Mouse (Mus musculus): ENCODE results near the gene Rnf152. TPM values are rescaled to one million over a fixed set of nuclear protein-coding genes. Genes with fewer than 3 reads are reported as not detected.
A peak's percentile ranks its signal among the peaks of the same experiment; 100 is the strongest.

Rnf152 gene
- 2.4 and 2.8 TPM in 2 replicates for polyA plus RNA-seq (2014; fragmentation: Nextera tagmentation; extraction: Ambion mirVana)

GRCm38 (mm10) chr1:105356291-105357011 is at the start of gene Rnf152:
Gene Rnf152 (minus strand): TSS chr1:105356710.
- under 1% methylated on average over 57 of the region's 58 CpGs for WGBS
- H3K9me3 ChIP-seq (ENCODE audit: control insufficient read depth, low read length) = no peaks in the 10 kb centered on the region
- H3K27ac ChIP-seq (ENCODE audit: low read depth, low read length) = no peak within 1 kb of the TSS; the same call in 1 of the 2 replicates
- peak; percentile 82 for ATAC-seq (ENCODE audit: low FRiP score)
- no peaks in the 10 kb centered on the region for H3K36me3 ChIP-seq (ENCODE audit: control insufficient read depth, insufficient read depth, low read length)
- H3K4me3 ChIP-seq (ENCODE audit: low read depth, low read length) = peak within 1 kb of the TSS; percentile 72
- peak within 1 kb of the TSS; percentile 88 for H3K4me2 ChIP-seq
- no peaks in the 10 kb centered on the region; the same call in 1 of the 2 replicates for H3K4me1 ChIP-seq (ENCODE audit: control insufficient read depth, insufficient read depth, low read length)
- DNase-seq (ENCODE audit: low spot score, missing footprints) = peak; percentile 97
- H3K9ac ChIP-seq (ENCODE audit: low read length) = peak within 1 kb of the TSS; percentile 80
- H3K27me3 ChIP-seq (ENCODE audit: control insufficient read depth, insufficient read depth, low read length) = peaks cover 4% of the 10 kb centered on the region; the same call in 1 of the 2 replicates

DNA sequence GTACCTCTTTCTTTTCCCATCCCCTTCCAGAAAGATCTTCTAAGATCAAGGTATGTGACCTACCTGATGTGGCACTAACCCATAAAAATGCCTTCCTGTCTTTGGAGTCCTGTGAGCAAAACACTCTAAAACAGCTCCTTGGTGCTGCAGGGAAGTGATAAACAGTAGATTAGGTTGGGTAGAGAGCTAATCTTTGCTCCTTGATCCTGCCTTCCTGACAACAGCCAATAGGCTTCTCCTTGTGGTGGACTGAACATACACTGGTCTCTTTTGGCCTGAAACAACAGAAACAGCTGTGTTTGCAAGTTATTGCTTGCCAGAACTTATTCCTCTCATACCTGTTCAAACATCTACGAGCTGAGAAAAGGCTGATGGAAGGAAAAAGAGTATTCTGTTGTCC is 46.3 kb upstream of the Rnf152 start:
- H3K27me3 ChIP-seq (ENCODE audit: control insufficient read depth, insufficient read depth, low read length) = no peaks in the 10 kb centered on the region
- H3K4me3 ChIP-seq (ENCODE audit: low read depth, low read length) = no peak overlapping the region
- WGBS = 78% methylated on average over 1 of the region's 1 CpGs
- H3K27ac ChIP-seq (ENCODE audit: low read depth, low read length) = no peak overlapping the region
- H3K36me3 ChIP-seq (ENCODE audit: control insufficient read depth, insufficient read depth, low read length) = no peaks in the 10 kb centered on the region
- H3K9me3 ChIP-seq (ENCODE audit: control insufficient read depth, low read length) = no peaks in the 10 kb centered on the region
- H3K9ac ChIP-seq (ENCODE audit: low read length) = no peak overlapping the region
- ATAC-seq (ENCODE audit: low FRiP score) (no peak), DNase-seq (ENCODE audit: low spot score, missing footprints) (no peak)
- H3K4me1 ChIP-seq (ENCODE audit: control insufficient read depth, insufficient read depth, low read length) = no peaks in the 10 kb centered on the region
- H3K4me2 ChIP-seq = no peak overlapping the region

DNA sequence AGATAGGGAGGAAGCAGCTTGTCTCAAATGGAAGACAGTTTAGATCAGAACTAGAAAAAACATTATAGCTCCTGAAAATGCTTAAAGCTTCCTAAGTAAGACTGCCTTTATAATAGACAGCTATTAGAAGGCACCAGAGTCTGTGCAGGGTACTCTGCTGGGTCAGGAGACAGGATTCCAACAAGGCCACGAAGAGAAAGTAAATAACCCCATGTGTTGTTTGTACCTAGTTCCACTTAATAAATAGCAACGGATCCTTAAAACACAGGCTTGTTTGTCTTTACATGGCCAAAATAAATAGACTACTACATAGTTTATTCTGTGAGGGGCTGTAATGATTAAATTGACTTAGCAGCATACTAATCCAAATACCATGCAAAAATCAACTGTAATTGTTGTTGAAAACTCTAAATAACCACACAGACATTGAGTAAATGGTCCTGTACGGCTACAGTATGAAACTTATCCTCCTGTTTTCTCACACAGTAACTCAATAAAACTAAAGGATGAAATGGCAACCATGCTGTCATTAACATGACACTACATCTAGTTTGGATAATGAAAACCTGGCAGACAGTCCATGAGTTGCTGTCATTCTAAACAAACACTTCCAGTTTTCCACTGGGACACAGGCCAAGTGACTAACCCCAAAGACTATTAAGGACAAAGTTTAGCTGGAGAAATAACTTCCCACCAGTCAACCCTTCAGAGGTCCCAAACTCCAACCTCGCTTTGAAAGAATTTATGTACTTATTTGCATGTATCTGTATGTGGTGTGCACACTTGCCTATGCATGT is 27.8 kb upstream of the Rnf152 start:
- Histone ChIP-seq H3K4me2 (no peak overlapping the region), H3K27ac (ENCODE audit: low read depth, low read length) (no peak overlapping the region), H3K9ac (ENCODE audit: low read length) (no peak overlapping the region), H3K27me3 (ENCODE audit: control insufficient read depth, insufficient read depth, low read length) (no peaks in the 10 kb centered on the region), H3K9me3 (ENCODE audit: control insufficient read depth, low read length) (no peaks in the 10 kb centered on the region), H3K36me3 (ENCODE audit: control insufficient read depth, insufficient read depth, low read length) (no peaks in the 10 kb centered on the region), H3K4me1 (ENCODE audit: control insufficient read depth, insufficient read depth, low read length) (no peaks in the 10 kb centered on the region), H3K4me3 (ENCODE audit: low read depth, low read length) (no peak overlapping the region)
- 82% methylated on average over 4 of the region's 4 CpGs for WGBS
- no peak for ATAC-seq (ENCODE audit: low FRiP score)
- DNase-seq (ENCODE audit: low spot score, missing footprints) = no peak

- Histone ChIP-seq H3K36me3 (ENCODE audit: control insufficient read depth, insufficient read depth, low read length) (no peaks in the 10 kb centered on the region), H3K27me3 (ENCODE audit: control insufficient read depth, insufficient read depth, low read length) (no peaks in the 10 kb centered on the region), H3K27ac (ENCODE audit: low read depth, low read length) (no peak overlapping the region), H3K9me3 (ENCODE audit: control insufficient read depth, low read length) (no peaks in the 10 kb centered on the region), H3K9ac (ENCODE audit: low read length) (no peak overlapping the region), H3K4me2 (no peak overlapping the region), H3K4me1 (ENCODE audit: control insufficient read depth, insufficient read depth, low read length) (no peaks in the 10 kb centered on the region), H3K4me3 (ENCODE audit: low read depth, low read length) (no peak overlapping the region)
- no peak for ATAC-seq (ENCODE audit: low FRiP score)
- DNase-seq (ENCODE audit: low spot score, missing footprints) = no peak
These were observed 21.0 kb upstream of the Rnf152 start for GRCm38 (mm10) chr1:105377546-105377945.

GRCm38 (mm10) chr1:105374618-105375017 is 18.1 kb upstream of the Rnf152 start:
- no peaks in the 10 kb centered on the region for H3K27me3 ChIP-seq (ENCODE audit: control insufficient read depth, insufficient read depth, low read length)
- no peaks in the 10 kb centered on the region for H3K4me1 ChIP-seq (ENCODE audit: control insufficient read depth, insufficient read depth, low read length)
- 89% methylated on average over 4 of the region's 4 CpGs for WGBS
- H3K4me2 ChIP-seq = no peak overlapping the region
- no peaks in the 10 kb centered on the region for H3K9me3 ChIP-seq (ENCODE audit: control insufficient read depth, low read length)
- H3K9ac ChIP-seq (ENCODE audit: low read length) = no peak overlapping the region
- H3K36me3 ChIP-seq (ENCODE audit: control insufficient read depth, insufficient read depth, low read length) = no peaks in the 10 kb centered on the region
- DNase-seq (ENCODE audit: low spot score, missing footprints) (no peak), ATAC-seq (ENCODE audit: low FRiP score) (no peak)
- no peak overlapping the region for H3K27ac ChIP-seq (ENCODE audit: low read depth, low read length)
- no peak overlapping the region for H3K4me3 ChIP-seq (ENCODE audit: low read depth, low read length)

DNA sequence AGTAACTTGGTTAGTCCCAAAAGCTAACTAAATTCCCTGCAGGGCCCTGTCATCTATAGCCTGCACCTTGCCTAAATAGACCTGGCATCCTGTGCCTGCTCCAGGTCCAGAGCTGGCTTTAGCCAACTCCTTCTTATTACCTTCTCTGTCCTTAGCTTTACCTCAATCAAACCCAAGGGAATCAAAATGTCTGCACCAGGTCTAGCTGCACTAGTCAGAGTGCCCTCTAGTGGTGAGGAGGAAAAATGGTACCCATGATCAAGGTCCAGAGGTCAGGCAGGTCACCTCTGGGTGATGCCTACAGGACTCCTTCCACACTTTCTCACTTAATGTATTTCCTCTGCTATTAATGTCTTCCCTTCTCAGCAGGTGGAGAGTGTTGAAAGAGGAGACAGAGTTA is 6.2 kb upstream of the Rnf152 start:
- ATAC-seq (ENCODE audit: low FRiP score) (no peak), DNase-seq (ENCODE audit: low spot score, missing footprints) (no peak)
- H3K27ac ChIP-seq (ENCODE audit: low read depth, low read length) = no peak overlapping the region

DNA sequence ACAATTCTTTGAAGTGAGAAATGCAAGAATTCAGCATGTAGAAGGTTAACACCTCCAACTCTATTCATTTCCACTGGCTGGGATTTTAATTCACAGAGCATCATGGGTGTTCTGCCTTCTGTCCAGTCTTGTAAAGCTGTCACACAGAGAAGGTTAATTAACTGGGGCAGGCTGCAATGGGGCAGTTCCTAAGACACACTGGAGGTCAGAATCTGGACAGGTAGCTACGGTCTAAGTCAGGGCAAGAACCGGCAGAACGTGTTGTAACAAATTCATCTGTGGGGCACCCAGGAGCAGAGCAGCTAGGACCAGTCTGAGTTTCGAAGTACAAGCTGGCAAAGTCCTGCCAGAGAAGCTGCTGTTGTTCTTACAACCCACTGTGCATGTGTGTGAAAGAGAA is 2.4 kb upstream of the Rnf152 start:
- 63% methylated on average over 4 of the region's 4 CpGs for WGBS

More for the DNA sequence above, 6.2 kb upstream of the Rnf152 start:
- Histone ChIP-seq H3K27me3 (ENCODE audit: control insufficient read depth, insufficient read depth, low read length) (no peaks in the 10 kb centered on the region), H3K4me1 (ENCODE audit: control insufficient read depth, insufficient read depth, low read length) (no peaks in the 10 kb centered on the region), H3K9ac (ENCODE audit: low read length) (no peak overlapping the region), H3K4me2 (no peak overlapping the region), H3K9me3 (ENCODE audit: control insufficient read depth, low read length) (no peaks in the 10 kb centered on the region), H3K4me3 (ENCODE audit: low read depth, low read length) (no peak overlapping the region), H3K36me3 (ENCODE audit: control insufficient read depth, insufficient read depth, low read length) (no peaks in the 10 kb centered on the region)

DNA sequence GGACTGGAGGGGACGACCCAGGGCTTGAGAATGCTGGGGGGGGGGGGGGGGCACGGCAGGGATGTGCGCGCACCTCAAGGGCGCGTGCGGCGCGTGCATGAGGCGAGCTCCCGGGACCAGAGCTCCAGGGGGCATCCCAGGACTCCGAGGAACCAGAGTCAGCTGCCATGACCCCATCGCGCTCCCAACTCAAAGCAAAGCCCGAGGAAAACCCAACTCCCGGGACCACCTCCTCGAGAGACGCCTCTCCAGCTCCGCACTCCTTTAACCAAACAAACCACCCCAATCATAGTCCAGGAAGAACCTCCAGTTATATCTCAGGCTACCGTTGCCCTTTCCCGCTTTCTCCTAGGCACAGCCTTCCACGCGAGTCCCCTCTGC is 610 bp downstream of the Rnf152 start:
- Histone ChIP-seq H3K4me2 (peak overlapping the region; percentile 88), H3K4me3 (ENCODE audit: low read depth, low read length) (peak overlapping the region; percentile 72), H3K4me1 (ENCODE audit: control insufficient read depth, insufficient read depth, low read length) (no peaks in the 10 kb centered on the region; the same call in 1 of the 2 replicates), H3K9me3 (ENCODE audit: control insufficient read depth, low read length) (no peaks in the 10 kb centered on the region), H3K27ac (ENCODE audit: low read depth, low read length) (no peak overlapping the region; the same call in 1 of the 2 replicates), H3K36me3 (ENCODE audit: control insufficient read depth, insufficient read depth, low read length) (no peaks in the 10 kb centered on the region), H3K9ac (ENCODE audit: low read length) (peak overlapping the region; percentile 80), H3K27me3 (ENCODE audit: control insufficient read depth, insufficient read depth, low read length) (peaks cover 4% of the 10 kb centered on the region; the same call in 1 of the 2 replicates)
- DNase-seq (ENCODE audit: low spot score, missing footprints) (no peak), ATAC-seq (ENCODE audit: low FRiP score) (peak; percentile 70)
- WGBS = 1% methylated on average over 20 of the region's 23 CpGs

More for the DNA sequence above, 2.4 kb upstream of the Rnf152 start:
- no peak overlapping the region for H3K4me2 ChIP-seq
- no peaks in the 10 kb centered on the region for H3K9me3 ChIP-seq (ENCODE audit: control insufficient read depth, low read length)
- no peak overlapping the region for H3K4me3 ChIP-seq (ENCODE audit: low read depth, low read length)
- no peak overlapping the region for H3K27ac ChIP-seq (ENCODE audit: low read depth, low read length)
- H3K36me3 ChIP-seq (ENCODE audit: control insufficient read depth, insufficient read depth, low read length) = no peaks in the 10 kb centered on the region
- no peaks in the 10 kb centered on the region; the same call in 1 of the 2 replicates for H3K4me1 ChIP-seq (ENCODE audit: control insufficient read depth, insufficient read depth, low read length)
- H3K9ac ChIP-seq (ENCODE audit: low read length) = no peak overlapping the region
- peaks cover 4% of the 10 kb centered on the region; the same call in 1 of the 2 replicates for H3K27me3 ChIP-seq (ENCODE audit: control insufficient read depth, insufficient read depth, low read length)
- ATAC-seq (ENCODE audit: low FRiP score) = no peak
- no peak for DNase-seq (ENCODE audit: low spot score, missing footprints)

Data from midbrain, embryonic 11.5 days (tissue).